Mouse (Mus musculus) stomach, postnatal 0 days (tissue): ENCODE measurements around the gene Snx29. TPM values are rescaled to one million over a fixed set of nuclear protein-coding genes. Genes with fewer than 3 reads are reported as not detected.
"Not testable (repeated sequence)": the region's sequence is repeated elsewhere in the genome, so short reads cannot be mapped to it uniquely, and the experiment has no call there.

ENCODE experiments used
- ATAC-seq: fragments of 200-750 bp; cut with Nextera tagmentation; 2 replicates; pipeline ENCODE4 v1.8.0; 2017; ENCODE audit not compliant: low FRiP score, low TSS enrichment
- DNase-seq: peaks from one replicate; pipeline ENCODE4 v3.0.0-alpha.2; 2016; ENCODE audit warnings: low spot score
- H3K27ac ChIP-seq: fragments of 300-500 bp; sonication (generic); replicated peaks from 2 replicates; pipeline ENCODE4 v1.5.1; 2014; ENCODE audit warnings: mild to moderate bottlenecking, control low read depth
- H3K27me3 ChIP-seq: fragments of 300-500 bp; sonication (generic); 2 replicates; pipeline ENCODE4 v1.6.1; 2014; ENCODE audit warnings: low read length; ENCODE audit not compliant: control insufficient read depth, insufficient read depth
- H3K36me3 ChIP-seq: fragments of 300-500 bp; sonication (generic); 2 replicates; pipeline ENCODE4 v1.6.1; 2014; ENCODE audit warnings: low read length, mixed read lengths; ENCODE audit not compliant: control insufficient read depth, insufficient read depth
- H3K4me1 ChIP-seq: fragments of 300-500 bp; sonication (generic); replicated peaks from 2 replicates; pipeline ENCODE4 v1.6.1; 2014; ENCODE audit warnings: antibody characterized with exemption; ENCODE audit not compliant: control insufficient read depth, insufficient read depth
- H3K4me2 ChIP-seq: fragments of 300-500 bp; sonication (generic); replicated peaks from 2 replicates; pipeline ENCODE4 v1.6.1; 2014; ENCODE audit warnings: low read depth, mild to moderate bottlenecking, control low read depth, moderate library complexity
- H3K4me3 ChIP-seq: fragments of 300-500 bp; sonication (generic); 2 replicates; pipeline ENCODE4 v1.5.1; 2014; ENCODE audit warnings: low read depth, low read length, control low read depth
- H3K9ac ChIP-seq: fragments of 300-500 bp; sonication (generic); 2 replicates; pipeline ENCODE4 v1.6.1; 2014; ENCODE audit warnings: mild to moderate bottlenecking, low read length, control low read depth, mixed read lengths
- H3K9me3 ChIP-seq: fragments of 300-500 bp; sonication (generic); 2 replicates; pipeline ENCODE4 v1.6.1; 2016; ENCODE audit warnings: low read length; ENCODE audit not compliant: control insufficient read depth
- CTCF ChIP-seq: IDR thresholded peaks from 2 replicates; pipeline ENCODE4 v1.5.1; 2016; ENCODE audit warnings: antibody characterized with exemption, low read depth, mild to moderate bottlenecking, moderate library complexity
- EP300 ChIP-seq: optimal IDR thresholded peaks from 2 replicates; pipeline ENCODE3; 2016; ENCODE audit warnings: antibody characterized with exemption
- whole genome bisulfite sequencing: fragments of 180-500 bp; shearing (Covaris S2); extraction: QIAGEN DNeasy Blood & Tissue Kit; methylation state at CpG from one replicate; pipeline ENCODE4 v1.1.7; 2014; 5-methylcytosine and 5-hydroxymethylcytosine counted together
- polyA plus RNA-seq: library from polyadenylated mRNA; unstranded; fragments of >200 nt; fragmentation: Nextera tagmentation; extraction: Ambion mirVana; gene quantifications from 2 replicates; pipeline ENCODE4 v1.2.1, GENCODE M21; 2015

Snx29 gene
- polyA plus RNA-seq, 1 experiment from 2014 or later = 4.8 TPM

DNA sequence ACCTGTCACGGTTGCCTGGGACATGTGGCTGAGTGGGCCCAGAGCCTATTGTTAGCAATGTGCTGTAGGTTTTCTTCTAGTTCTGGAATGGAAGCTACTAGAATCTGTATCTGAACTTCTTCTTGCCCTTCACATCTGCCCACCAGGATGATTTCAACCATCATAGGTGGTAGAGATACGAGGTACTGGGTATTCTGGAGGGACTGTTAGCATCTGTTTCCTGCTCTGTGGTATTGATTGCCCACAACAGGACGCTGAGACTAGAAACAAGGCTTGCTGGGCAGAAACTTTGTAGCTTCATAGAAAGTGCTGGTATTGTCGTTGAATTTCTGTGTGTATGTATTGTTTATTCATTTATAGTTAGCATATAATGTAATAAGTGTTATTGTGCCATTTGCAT is 118.9 kb downstream of the Snx29 start:
- Histone ChIP-seq H3K27me3 (no peaks in the 10 kb centered on the region), H3K36me3 (no peaks in the 10 kb centered on the region; the same call in 1 of the 2 replicates), H3K4me3 (no peak overlapping the region), H3K27ac (no peak overlapping the region), H3K4me1 (no peaks in the 10 kb centered on the region), H3K4me2 (no peak overlapping the region), H3K9ac (no peak overlapping the region), H3K9me3 (no peaks in the 10 kb centered on the region)
- 78% methylated on average over 4 of the region's 4 CpGs for WGBS
- ATAC-seq = no peak
- no peak for DNase-seq
- TF ChIP-seq EP300 (no peak), CTCF (no peak)

DNA sequence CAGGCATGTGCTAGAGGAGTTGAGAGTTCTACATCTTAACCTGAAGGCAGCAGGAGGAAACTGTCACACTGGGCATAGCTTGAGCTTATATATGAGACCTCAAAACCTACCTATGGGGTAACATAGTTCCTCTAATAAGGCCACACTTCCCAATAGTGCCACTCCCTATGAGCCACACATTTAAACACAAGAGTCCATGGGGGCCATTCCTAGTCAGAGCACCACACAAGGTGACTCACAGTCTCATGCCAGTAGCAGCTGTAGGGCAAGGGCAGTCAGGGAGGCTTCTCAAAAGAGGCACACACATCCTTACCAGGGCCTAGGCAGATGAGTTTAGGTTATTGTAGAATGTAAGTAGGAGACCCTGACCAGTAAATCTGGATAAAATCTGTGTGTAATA is 119.8 kb downstream of the Snx29 start:
- no peak for TF ChIP-seq CTCF
- TF ChIP-seq EP300 = no peak
- DNase-seq (no peak), ATAC-seq (peak; percentile 75)
- no peaks in the 10 kb centered on the region for H3K4me1 ChIP-seq
- H3K36me3 ChIP-seq = no peaks in the 10 kb centered on the region; the same call in 1 of the 2 replicates
- H3K27ac ChIP-seq = no peak overlapping the region
- no peak overlapping the region for H3K4me3 ChIP-seq
- no peaks in the 10 kb centered on the region for H3K27me3 ChIP-seq
- no peak overlapping the region for H3K9ac ChIP-seq
- H3K9me3 ChIP-seq = no peaks in the 10 kb centered on the region
- H3K4me2 ChIP-seq = no peak overlapping the region

DNA sequence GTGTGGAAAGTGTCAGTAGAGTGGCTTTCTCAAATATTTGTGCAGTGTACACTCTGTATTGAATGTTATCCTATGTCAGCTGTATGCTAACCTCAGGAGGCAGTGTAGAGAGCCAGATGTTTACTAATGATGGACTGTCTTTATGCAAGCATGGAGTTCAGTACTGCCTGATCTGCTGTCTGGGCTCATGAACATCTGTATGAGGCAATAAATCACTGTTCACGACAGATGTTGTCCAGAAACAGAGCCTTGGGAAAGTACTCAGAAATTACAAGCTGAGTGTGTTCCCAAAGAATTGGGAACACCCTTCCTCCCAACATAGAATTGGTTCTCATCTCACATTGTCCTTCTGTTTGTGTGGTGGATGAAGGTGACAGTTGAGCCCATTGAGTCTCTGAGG is 121.9 kb downstream of the Snx29 start:
- TF ChIP-seq CTCF (no peak), EP300 (no peak)
- 33% methylated on average over 1 of the region's 1 CpGs for WGBS
- Histone ChIP-seq H3K36me3 (peaks cover 2% of the 10 kb centered on the region; the same call in 1 of the 2 replicates), H3K4me2 (no peak overlapping the region), H3K4me1 (no peaks in the 10 kb centered on the region), H3K27ac (no peak overlapping the region), H3K27me3 (no peaks in the 10 kb centered on the region), H3K9me3 (no peaks in the 10 kb centered on the region), H3K4me3 (no peak overlapping the region), H3K9ac (no peak overlapping the region)
- no peak for DNase-seq
- no peak for ATAC-seq

DNA sequence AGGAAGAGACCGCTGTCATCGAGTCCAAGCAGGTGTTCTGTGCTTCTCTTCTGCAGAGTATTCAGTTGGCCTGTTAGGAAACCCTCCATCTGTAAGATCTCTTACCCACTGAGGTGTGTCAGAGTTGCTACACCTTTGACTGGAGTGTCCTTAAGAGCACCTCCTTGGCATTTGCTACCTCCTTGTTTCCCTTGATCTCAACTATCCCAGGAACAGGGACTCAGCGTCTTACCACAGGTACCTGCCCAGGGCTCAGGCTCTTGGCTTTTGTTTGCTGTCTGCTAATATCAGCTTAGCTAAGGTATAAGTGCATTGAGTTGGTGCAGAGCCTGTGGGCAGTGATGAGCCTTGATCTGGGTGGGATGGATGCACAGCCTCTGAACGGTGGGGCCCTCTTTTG is 124.3 kb downstream of the Snx29 start:
- Histone ChIP-seq H3K4me3 (no peak overlapping the region), H3K4me1 (no peaks in the 10 kb centered on the region), H3K9me3 (no peaks in the 10 kb centered on the region), H3K27me3 (no peaks in the 10 kb centered on the region), H3K36me3 (peaks cover 3% of the 10 kb centered on the region; the same call in 1 of the 2 replicates), H3K27ac (no peak overlapping the region), H3K9ac (no peak overlapping the region), H3K4me2 (no peak overlapping the region)
- ATAC-seq (no peak), DNase-seq (no peak)
- WGBS = 89% methylated on average over 4 of the region's 4 CpGs
- TF ChIP-seq CTCF (no peak), EP300 (no peak)

DNA sequence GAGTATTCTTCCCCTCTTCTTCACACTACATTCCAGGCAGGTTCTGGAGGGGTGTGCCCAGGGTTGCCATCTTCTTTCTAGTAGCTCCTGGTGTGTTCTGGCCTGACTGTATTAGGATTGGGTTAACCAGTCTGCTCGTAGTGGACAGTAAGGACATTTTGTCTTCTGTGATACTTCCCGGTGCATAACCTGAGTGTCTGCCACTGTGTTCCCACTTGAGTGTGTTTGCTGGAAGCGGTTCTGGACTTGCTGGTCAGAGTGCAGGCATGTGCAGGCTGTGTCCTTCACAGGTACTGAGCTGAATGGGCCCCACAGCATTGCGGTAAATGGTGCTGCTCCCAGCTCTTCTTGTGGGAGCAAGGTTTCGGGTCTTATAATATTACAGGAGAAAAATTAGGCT is 125.2 kb downstream of the Snx29 start:
- no peaks in the 10 kb centered on the region for H3K9me3 ChIP-seq
- H3K4me1 ChIP-seq = no peaks in the 10 kb centered on the region
- TF ChIP-seq CTCF (no peak), EP300 (no peak)
- H3K4me2 ChIP-seq = no peak overlapping the region
- no peak overlapping the region for H3K4me3 ChIP-seq
- H3K36me3 ChIP-seq = peaks cover 3% of the 10 kb centered on the region; the same call in 1 of the 2 replicates
- ATAC-seq (no peak), DNase-seq (no peak)
- H3K9ac ChIP-seq = no peak overlapping the region
- 86% methylated on average over 5 of the region's 5 CpGs for WGBS
- H3K27ac ChIP-seq = no peak overlapping the region
- no peaks in the 10 kb centered on the region for H3K27me3 ChIP-seq

DNA sequence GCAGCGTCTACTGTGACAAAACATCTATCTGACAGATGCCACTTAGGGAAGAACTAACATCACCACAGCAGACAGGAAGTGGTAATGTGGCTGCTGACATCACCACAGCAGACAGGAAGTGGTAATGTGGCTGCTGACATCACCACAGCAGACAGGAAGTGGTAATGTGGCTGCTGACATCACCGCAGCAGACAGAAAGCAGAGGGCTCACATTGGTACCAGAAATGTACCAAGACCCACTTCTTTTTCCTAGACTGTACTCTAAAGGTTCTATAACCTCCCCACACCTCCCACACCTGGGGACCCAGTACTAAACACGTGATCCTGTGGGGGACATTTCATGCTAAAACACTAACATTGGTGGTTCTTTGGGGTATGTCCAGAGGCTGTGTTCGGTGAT is 126.0 kb downstream of the Snx29 start:
- not testable (repeated sequence) for H3K4me3 ChIP-seq, H3K27me3 ChIP-seq, H3K27ac ChIP-seq, DNase-seq, H3K9me3 ChIP-seq, ATAC-seq, H3K9ac ChIP-seq, H3K36me3 ChIP-seq, H3K4me1 ChIP-seq, H3K4me2 ChIP-seq
- 85% methylated on average over 4 of the region's 4 CpGs for WGBS
